Mouse (Mus musculus) brain, adult 2 months (tissue): ENCODE measurements around the gene Tcn2.

Experiments used
- DNase-seq: peaks from one replicate; pipeline ENCODE4 v3.0.0; 2011; ENCODE audit warnings: low read depth, low spot score

Tcn2 gene

GRCm38 (mm10) chr11:3895458-3895857 lies 36.5 kb downstream of the Tcn2 start:
- DNase-seq, result no peak

GRCm38 (mm10) chr11:3894406-3895281 lies 37.3 kb downstream of the Tcn2 start, which contains the start of the genes 4921536K21Rik and Dusp18:
4921536K21Rik (minus strand) TSS chr11:3895098.
Dusp18 (plus strand) TSS chr11:3895240.
- peak; percentile 96 for DNase-seq

GRCm38 (mm10) chr11:3893970-3894369 lies 38.0 kb downstream of the Tcn2 start:
- DNase-seq, result no peak

- DNase-seq, result peak; percentile 77
Observed at GRCm38 (mm10) chr11:3887331-3887730, 44.6 kb downstream of the Tcn2 start.

- no peak for DNase-seq
Observed at GRCm38 (mm10) chr11:3883711-3884110, 48.2 kb downstream of the Tcn2 start.

GRCm38 (mm10) chr11:3879836-3880235 lies 52.1 kb downstream of the Tcn2 start:
- peak; percentile 94 for DNase-seq

- DNase-seq, result no peak
Observed at GRCm38 (mm10) chr11:3878660-3879059, 53.3 kb downstream of the Tcn2 start.

GRCm38 (mm10) chr11:3876419-3876818 lies 55.5 kb downstream of the Tcn2 start:
- DNase-seq, result peak; percentile 80
